Mouse (Mus musculus): ENCODE results near the gene Usp9x. TPM values are rescaled to one million over a fixed set of nuclear protein-coding genes. Genes with fewer than 3 reads are reported as not detected.

Gene Usp9x
- polyA plus RNA-seq, 1 experiment: 5.4 TPM

DNA sequence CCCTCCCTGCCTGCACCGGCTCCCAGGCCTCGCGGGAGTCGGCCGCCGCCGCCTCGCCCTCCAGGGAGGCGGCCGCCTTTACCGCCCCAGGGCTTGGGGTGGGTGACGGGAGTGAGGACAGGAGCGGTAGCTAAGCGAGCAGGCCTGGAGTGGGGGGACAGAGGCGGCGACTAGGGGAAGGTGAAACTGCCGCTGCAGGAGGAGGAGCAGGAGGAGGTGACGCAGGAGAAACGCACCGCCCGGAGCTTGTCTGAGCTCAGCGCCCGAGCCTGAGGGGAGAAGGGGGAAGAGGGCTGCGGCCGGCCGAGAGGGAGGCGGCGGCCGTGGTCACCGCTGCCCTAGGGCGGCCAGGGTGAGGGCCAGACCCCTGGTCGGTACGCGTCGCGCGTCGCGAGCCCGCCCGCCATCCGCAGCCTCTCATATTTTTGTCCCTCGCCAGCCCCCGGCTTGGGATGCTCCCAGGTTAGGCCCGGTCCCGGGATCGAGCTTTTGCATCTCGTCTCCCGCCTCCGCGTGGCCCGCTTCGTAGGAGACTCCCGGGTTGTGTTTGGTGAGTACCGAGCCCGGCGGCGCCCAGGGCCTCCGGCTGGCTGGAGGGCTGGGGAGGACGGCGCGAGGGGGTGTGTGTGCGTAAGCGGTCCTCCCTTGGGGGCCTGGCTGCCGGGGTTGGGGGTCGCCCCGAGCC is 620 bp downstream of the Usp9x start:
- 7% methylated on average over 61 of the region's 67 CpGs for WGBS
- TF ChIP-seq POLR2A (IDR thresholded peaks at IDR 0.05; ENCODE audit: low read depth, low read length): 0 out of 2 replicates have a peak, but pooled peaks have one; percentile 8
- TF ChIP-seq CTCF (IDR thresholded peaks at IDR 0.05; ENCODE audit: extremely low read depth, insufficient read length, insufficient replicate concordance, low read depth, low read length): no peak
- H3K27me3 ChIP-seq (ENCODE audit: control insufficient read depth, insufficient read depth, low read length): no peaks in the 10 kb centered on the region
- H3K27ac ChIP-seq (ENCODE audit: insufficient read depth, low read depth, low read length): peak overlapping the region; percentile 95
- no peaks in the 10 kb centered on the region for H3K4me1 ChIP-seq (ENCODE audit: control insufficient read depth, insufficient read depth, insufficient read length, low read length)
- peak overlapping the region; percentile 92 for H3K4me3 ChIP-seq (ENCODE audit: low read depth, low read length)
- H3K36me3 ChIP-seq (ENCODE audit: control insufficient read depth, insufficient read depth, low read length): peaks cover 2% of the 10 kb centered on the region

DNA sequence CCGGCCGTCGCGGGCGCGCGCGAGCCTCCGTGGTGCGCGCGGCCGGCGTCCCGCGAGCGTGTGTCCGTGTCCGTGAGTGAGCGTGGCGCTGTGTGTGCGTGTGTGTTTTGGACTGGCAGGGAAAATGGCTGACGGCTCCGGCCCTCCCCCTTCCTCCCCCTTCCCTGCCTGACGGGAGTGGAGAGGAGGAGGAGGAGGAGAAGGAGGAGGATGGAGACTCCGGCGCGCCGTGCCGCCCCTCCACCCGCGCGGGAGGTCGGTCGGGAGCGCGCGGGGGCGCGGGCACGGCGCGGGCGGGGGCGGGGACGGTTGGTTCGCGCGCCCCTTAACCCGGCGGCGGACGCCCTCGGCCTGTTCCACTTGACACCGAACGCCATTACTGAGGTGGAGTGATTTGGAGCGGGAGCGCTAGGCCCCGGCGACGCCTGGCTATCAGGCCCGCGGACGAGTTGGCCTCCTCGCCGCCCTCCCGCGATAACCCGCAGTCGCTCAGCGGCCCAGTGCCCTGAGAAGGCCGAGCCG is 1.2 kb downstream of the Usp9x start:
- TF ChIP-seq POLR2A (IDR thresholded peaks at IDR 0.05; ENCODE audit: low read depth, low read length) (no peak), CTCF (IDR thresholded peaks at IDR 0.05; ENCODE audit: extremely low read depth, insufficient read length, insufficient replicate concordance, low read depth, low read length) (no peak)
- H3K36me3 ChIP-seq (ENCODE audit: control insufficient read depth, insufficient read depth, low read length): peaks cover 2% of the 10 kb centered on the region
- no peaks in the 10 kb centered on the region for H3K27me3 ChIP-seq (ENCODE audit: control insufficient read depth, insufficient read depth, low read length)
- peak overlapping the region; percentile 95 for H3K27ac ChIP-seq (ENCODE audit: insufficient read depth, low read depth, low read length)
- H3K4me1 ChIP-seq (ENCODE audit: control insufficient read depth, insufficient read depth, insufficient read length, low read length): no peaks in the 10 kb centered on the region
- peak overlapping the region; percentile 92 for H3K4me3 ChIP-seq (ENCODE audit: low read depth, low read length)
- WGBS: 20% methylated on average over 31 of the region's 73 CpGs

DNA sequence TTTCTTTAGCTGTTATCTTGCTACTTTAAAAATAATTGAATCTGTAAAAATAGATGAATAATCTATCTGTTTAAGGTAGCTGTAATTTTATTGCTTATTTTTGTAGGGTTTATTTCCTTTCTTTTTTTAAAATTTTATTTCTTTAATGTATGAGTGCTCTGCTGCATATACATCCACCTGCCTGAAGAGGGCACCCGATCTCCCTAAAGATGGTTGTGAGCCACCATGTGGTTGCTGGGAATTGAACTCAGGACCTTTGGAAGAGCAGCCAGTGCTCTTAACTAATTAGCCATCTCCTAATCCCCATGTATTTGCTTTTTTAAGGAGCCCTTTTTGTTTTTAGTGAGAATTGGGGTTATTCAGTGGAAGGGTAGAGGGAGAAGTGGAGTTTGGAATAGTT is 14.3 kb downstream of the Usp9x start:
- no peak for TF ChIP-seq POLR2A (IDR thresholded peaks at IDR 0.05; ENCODE audit: low read depth, low read length)
- H3K27ac ChIP-seq (ENCODE audit: insufficient read depth, low read depth, low read length): no peak overlapping the region

DNA sequence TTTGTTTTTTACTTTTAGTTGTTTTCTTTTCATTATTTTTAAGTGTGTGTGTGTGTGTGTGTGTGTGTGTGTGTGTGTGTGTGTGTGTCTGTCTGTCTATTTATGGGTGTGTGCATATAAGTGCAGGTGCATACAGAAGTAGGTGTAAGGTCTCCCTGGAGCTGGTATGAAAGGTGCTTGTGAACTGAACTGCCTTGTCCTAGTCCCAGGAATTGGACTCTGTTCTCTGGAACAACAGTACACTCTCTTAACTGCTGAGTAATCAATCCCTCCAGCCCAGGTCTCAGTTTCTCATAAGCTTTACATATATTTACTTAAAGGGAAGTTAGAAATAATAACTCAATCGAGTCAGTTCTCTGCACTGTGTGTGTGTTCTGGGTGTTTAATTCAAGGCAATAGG is 25.7 kb downstream of the Usp9x start:
- 24% methylated on average over 1 of the region's 1 CpGs for WGBS
- H3K4me3 ChIP-seq (ENCODE audit: low read depth, low read length): no peak overlapping the region
- no peaks in the 10 kb centered on the region for H3K27me3 ChIP-seq (ENCODE audit: control insufficient read depth, insufficient read depth, low read length)
- no peak overlapping the region for H3K27ac ChIP-seq (ENCODE audit: insufficient read depth, low read depth, low read length)
- TF ChIP-seq POLR2A (IDR thresholded peaks at IDR 0.05; ENCODE audit: low read depth, low read length): no peak
- TF ChIP-seq CTCF (IDR thresholded peaks at IDR 0.05; ENCODE audit: extremely low read depth, insufficient read length, insufficient replicate concordance, low read depth, low read length): no peak
- no peaks in the 10 kb centered on the region for H3K4me1 ChIP-seq (ENCODE audit: control insufficient read depth, insufficient read depth, insufficient read length, low read length)
- peaks cover 7% of the 10 kb centered on the region for H3K36me3 ChIP-seq (ENCODE audit: control insufficient read depth, insufficient read depth, low read length)

More for the DNA sequence above, 14.3 kb downstream of the Usp9x start:
- Histone ChIP-seq H3K27me3 (ENCODE audit: control insufficient read depth, insufficient read depth, low read length) (no peaks in the 10 kb centered on the region), H3K4me1 (ENCODE audit: control insufficient read depth, insufficient read depth, insufficient read length, low read length) (no peaks in the 10 kb centered on the region), H3K36me3 (ENCODE audit: control insufficient read depth, insufficient read depth, low read length) (no peaks in the 10 kb centered on the region), H3K4me3 (ENCODE audit: low read depth, low read length) (no peak overlapping the region)
- 63% methylated on average over 1 of the region's 1 CpGs for whole genome bisulfite sequencing

- Histone ChIP-seq H3K4me1 (ENCODE audit: control insufficient read depth, insufficient read depth, insufficient read length, low read length) (0 out of 2 replicates have a peak, but pooled peaks cover 3% of the 10 kb centered on the region), H3K27ac (ENCODE audit: insufficient read depth, low read depth, low read length) (no peak overlapping the region), H3K4me3 (ENCODE audit: low read depth, low read length) (no peak overlapping the region), H3K27me3 (ENCODE audit: control insufficient read depth, insufficient read depth, low read length) (no peaks in the 10 kb centered on the region), H3K36me3 (ENCODE audit: control insufficient read depth, insufficient read depth, low read length) (no peaks in the 10 kb centered on the region)
- TF ChIP-seq POLR2A (IDR thresholded peaks at IDR 0.05; ENCODE audit: low read depth, low read length) (no peak), CTCF (IDR thresholded peaks at IDR 0.05; ENCODE audit: extremely low read depth, insufficient read length, insufficient replicate concordance, low read depth, low read length) (no peak)
- WGBS: 76% methylated on average over 7 of the region's 7 CpGs
Measured at GRCm38 (mm10) chrX:13206514-13206913, 135.2 kb downstream of the Usp9x start.

GRCm38 (mm10) chrX:13207512-13208341 is 136.4 kb downstream of the Usp9x start:
- TF ChIP-seq POLR2A (IDR thresholded peaks at IDR 0.05; ENCODE audit: low read depth, low read length) (no peak), CTCF (IDR thresholded peaks at IDR 0.05; ENCODE audit: extremely low read depth, insufficient read length, insufficient replicate concordance, low read depth, low read length) (peak; percentile 78)
- H3K36me3 ChIP-seq (ENCODE audit: control insufficient read depth, insufficient read depth, low read length): no peaks in the 10 kb centered on the region
- WGBS: 22% methylated on average over 23 of the region's 23 CpGs
- peak overlapping the region; percentile 55 for H3K4me3 ChIP-seq (ENCODE audit: low read depth, low read length)
- H3K27me3 ChIP-seq (ENCODE audit: control insufficient read depth, insufficient read depth, low read length): no peaks in the 10 kb centered on the region
- H3K4me1 ChIP-seq (ENCODE audit: control insufficient read depth, insufficient read depth, insufficient read length, low read length): 0 out of 2 replicates have a peak, but pooled peaks cover 3% of the 10 kb centered on the region
- 0 out of 2 replicates have a peak overlapping the region, but pooled peaks have one; percentile 2 for H3K27ac ChIP-seq (ENCODE audit: insufficient read depth, low read depth, low read length)

- 22% methylated on average over 6 of the region's 6 CpGs for WGBS
- Histone ChIP-seq H3K4me3 (ENCODE audit: low read depth, low read length) (peak overlapping the region; percentile 55), H3K36me3 (ENCODE audit: control insufficient read depth, insufficient read depth, low read length) (no peaks in the 10 kb centered on the region), H3K27ac (ENCODE audit: insufficient read depth, low read depth, low read length) (no peak overlapping the region), H3K27me3 (ENCODE audit: control insufficient read depth, insufficient read depth, low read length) (no peaks in the 10 kb centered on the region), H3K4me1 (ENCODE audit: control insufficient read depth, insufficient read depth, insufficient read length, low read length) (0 out of 2 replicates have a peak, but pooled peaks cover 3% of the 10 kb centered on the region)
- TF ChIP-seq POLR2A (IDR thresholded peaks at IDR 0.05; ENCODE audit: low read depth, low read length): no peak
- no peak for TF ChIP-seq CTCF (IDR thresholded peaks at IDR 0.05; ENCODE audit: extremely low read depth, insufficient read length, insufficient replicate concordance, low read depth, low read length)
Measured at GRCm38 (mm10) chrX:13208404-13208803, 137.1 kb downstream of the Usp9x start.

Measured in small intestine, adult 2 months (tissue).